Mouse (Mus musculus): ENCODE measurements at regions not wholly inside any gene's neighbourhood (a gene's known extent, or its start where the extent isn't known, plus 50 kb on each side); places are given as distances from the start of the nearest gene placed in this dataset.

- no peak for DNase-seq (ENCODE audit: low spot score in 2 of 2)
These were observed 317.2 kb downstream of the Klf6 start for GRCm38 (mm10) chr13:6178362-6179070.

- DNase-seq (ENCODE audit: low spot score in 2 of 2): no peak
These were observed 327.9 kb downstream of the Klf6 start for GRCm38 (mm10) chr13:6189133-6189532.

GRCm38 (mm10) chr13:6189566-6189965, 328.3 kb downstream of the Klf6 start:
- DNase-seq (ENCODE audit: low spot score in 2 of 2): no peak

- DNase-seq (ENCODE audit: low spot score in 2 of 2): no peak
These were observed 330.1 kb downstream of the Klf6 start for GRCm38 (mm10) chr13:6191186-6191914.

GRCm38 (mm10) chr13:6191915-6192295, 330.6 kb downstream of the Klf6 start:
- DNase-seq (ENCODE audit: low spot score in 2 of 2): no peak

- DNase-seq (ENCODE audit: low spot score in 2 of 2): no peak
These were observed 335.4 kb downstream of the Klf6 start for GRCm38 (mm10) chr13:6196690-6197089.

GRCm38 (mm10) chr13:6199107-6199506, 337.8 kb downstream of the Klf6 start:
- DNase-seq (ENCODE audit: low spot score in 2 of 2): no peak

GRCm38 (mm10) chr13:6201516-6201915, 340.2 kb downstream of the Klf6 start:
- DNase-seq (ENCODE audit: low spot score in 2 of 2): no peak

- no peak for DNase-seq (ENCODE audit: low spot score in 2 of 2)
These were observed 343.1 kb upstream of the Pitrm1 start for GRCm38 (mm10) chr13:6204801-6205200.

GRCm38 (mm10) chr13:6212550-6212949, 335.4 kb upstream of the Pitrm1 start:
- DNase-seq (ENCODE audit: low spot score in 2 of 2): no peak

GRCm38 (mm10) chr13:6214189-6214588, 333.8 kb upstream of the Pitrm1 start:
- DNase-seq (ENCODE audit: low spot score in 2 of 2): no peak

- no peak for DNase-seq (ENCODE audit: low spot score in 2 of 2)
These were observed 321.8 kb upstream of the Pitrm1 start for GRCm38 (mm10) chr13:6226087-6226643.

- no peak for DNase-seq (ENCODE audit: low spot score in 2 of 2)
These were observed 319.7 kb upstream of the Pitrm1 start for GRCm38 (mm10) chr13:6228278-6228677.

- DNase-seq (ENCODE audit: low spot score in 2 of 2): no peak
These were observed 312.6 kb upstream of the Pitrm1 start for GRCm38 (mm10) chr13:6235394-6235793.

- no peak for DNase-seq (ENCODE audit: low spot score in 2 of 2)
These were observed 311.4 kb upstream of the Pitrm1 start for GRCm38 (mm10) chr13:6236503-6236902.

GRCm38 (mm10) chr13:6237201-6237600, 310.7 kb upstream of the Pitrm1 start:
- no peak for DNase-seq (ENCODE audit: low spot score in 2 of 2)

- DNase-seq (ENCODE audit: low spot score in 2 of 2): no peak
These were observed 307.1 kb upstream of the Pitrm1 start for GRCm38 (mm10) chr13:6240855-6241254.

- DNase-seq (ENCODE audit: low spot score in 2 of 2): no peak
These were observed 306.4 kb upstream of the Pitrm1 start for GRCm38 (mm10) chr13:6241472-6242123.

- no peak for DNase-seq (ENCODE audit: low spot score in 2 of 2)
These were observed 297.8 kb upstream of the Pitrm1 start for GRCm38 (mm10) chr13:6250106-6250505.

- no peak for DNase-seq (ENCODE audit: low spot score in 2 of 2)
These were observed 296.7 kb upstream of the Pitrm1 start for GRCm38 (mm10) chr13:6251025-6251862.

GRCm38 (mm10) chr13:6252100-6252499, 295.8 kb upstream of the Pitrm1 start:
- DNase-seq (ENCODE audit: low spot score in 2 of 2): no peak

GRCm38 (mm10) chr13:6255303-6255702, 292.6 kb upstream of the Pitrm1 start:
- no peak for DNase-seq (ENCODE audit: low spot score in 2 of 2)
